Mouse (Mus musculus): Measurements from ENCODE around the gene Gngt2. TPM values are rescaled to one million over a fixed set of nuclear protein-coding genes. Genes with fewer than 3 reads are reported as not detected.

Gene Gngt2
- polyA plus RNA-seq, 1 experiment from 2014 or later: 12.5 TPM

- peaks cover 14% of the 10 kb centered on the region; the same call in 1 of the 2 replicates for H3K27me3 ChIP-seq (ENCODE audit: control insufficient read depth, insufficient read depth, low read length)
- peak; percentile 14; the same call in 1 of the 2 replicates for ATAC-seq (ENCODE audit: low FRiP score, low TSS enrichment)
- H3K36me3 ChIP-seq (ENCODE audit: control insufficient read depth, insufficient read depth, low read length): 0 out of 2 replicates have a peak, but pooled peaks cover 2% of the 10 kb centered on the region
- WGBS: 6% methylated on average over 80 of the region's 80 CpGs
- H3K4me2 ChIP-seq (replicated peaks; ENCODE audit: low read depth): peak overlapping the region; percentile 49
- no peak for DNase-seq (ENCODE audit: low spot score)
- no peak overlapping the region for H3K27ac ChIP-seq (replicated peaks)
- H3K9me3 ChIP-seq (ENCODE audit: control insufficient read depth, low read length): no peaks in the 10 kb centered on the region
- H3K9ac ChIP-seq (ENCODE audit: low read length): peak overlapping the region; percentile 31; the same call in 1 of the 2 replicates
- no peak for TF ChIP-seq CTCF (IDR thresholded peaks at IDR 0.05; ENCODE audit: low read depth)
- TF ChIP-seq EP300 (optimal IDR thresholded peaks at IDR 0.05): no peak
- peak overlapping the region; percentile 35 for H3K4me3 ChIP-seq (ENCODE audit: low read depth, low read length)
- peaks cover 5% of the 10 kb centered on the region for H3K4me1 ChIP-seq (replicated peaks; ENCODE audit: control insufficient read depth, insufficient read depth)
Observed at GRCm38 (mm10) chr11:95830411-95831275, 6.4 kb upstream of the Gngt2 start.

GRCm38 (mm10) chr11:95831276-95831619 is 5.8 kb upstream of the Gngt2 start:
- no peak for TF ChIP-seq CTCF (IDR thresholded peaks at IDR 0.05; ENCODE audit: low read depth)
- TF ChIP-seq EP300 (optimal IDR thresholded peaks at IDR 0.05): no peak
- peak overlapping the region; percentile 31; the same call in 1 of the 2 replicates for H3K9ac ChIP-seq (ENCODE audit: low read length)
- no peaks in the 10 kb centered on the region for H3K9me3 ChIP-seq (ENCODE audit: control insufficient read depth, low read length)
- H3K4me1 ChIP-seq (replicated peaks; ENCODE audit: control insufficient read depth, insufficient read depth): peaks cover 5% of the 10 kb centered on the region
- no peak for ATAC-seq (ENCODE audit: low FRiP score, low TSS enrichment)
- 12% methylated on average over 10 of the region's 10 CpGs for WGBS
- H3K4me2 ChIP-seq (replicated peaks; ENCODE audit: low read depth): peak overlapping the region; percentile 49
- H3K27ac ChIP-seq (replicated peaks): no peak overlapping the region
- H3K36me3 ChIP-seq (ENCODE audit: control insufficient read depth, insufficient read depth, low read length): 0 out of 2 replicates have a peak, but pooled peaks cover 2% of the 10 kb centered on the region
- peak overlapping the region; percentile 35 for H3K4me3 ChIP-seq (ENCODE audit: low read depth, low read length)
- peaks cover 14% of the 10 kb centered on the region; the same call in 1 of the 2 replicates for H3K27me3 ChIP-seq (ENCODE audit: control insufficient read depth, insufficient read depth, low read length)
- DNase-seq (ENCODE audit: low spot score): no peak

- 18% methylated on average over 14 of the region's 15 CpGs for WGBS
- no peak for ATAC-seq (ENCODE audit: low FRiP score, low TSS enrichment)
Observed at GRCm38 (mm10) chr11:95831641-95832040, 5.4 kb upstream of the Gngt2 start.

GRCm38 (mm10) chr11:95832129-95833005 is 4.6 kb upstream of the Gngt2 start:
- H3K4me2 ChIP-seq (replicated peaks; ENCODE audit: low read depth): no peak overlapping the region
- 62% methylated on average over 18 of the region's 18 CpGs for WGBS
- no peak for ATAC-seq (ENCODE audit: low FRiP score, low TSS enrichment)
- no peak overlapping the region for H3K9ac ChIP-seq (ENCODE audit: low read length)
- peaks cover 14% of the 10 kb centered on the region; the same call in 1 of the 2 replicates for H3K27me3 ChIP-seq (ENCODE audit: control insufficient read depth, insufficient read depth, low read length)
- H3K9me3 ChIP-seq (ENCODE audit: control insufficient read depth, low read length): no peaks in the 10 kb centered on the region
- no peak overlapping the region for H3K27ac ChIP-seq (replicated peaks)
- DNase-seq (ENCODE audit: low spot score): no peak
- H3K4me1 ChIP-seq (replicated peaks; ENCODE audit: control insufficient read depth, insufficient read depth): peaks cover 5% of the 10 kb centered on the region
- no peak for TF ChIP-seq CTCF (IDR thresholded peaks at IDR 0.05; ENCODE audit: low read depth)
- TF ChIP-seq EP300 (optimal IDR thresholded peaks at IDR 0.05): no peak
- 0 out of 2 replicates have a peak, but pooled peaks cover 2% of the 10 kb centered on the region for H3K36me3 ChIP-seq (ENCODE audit: control insufficient read depth, insufficient read depth, low read length)
- H3K4me3 ChIP-seq (ENCODE audit: low read depth, low read length): no peak overlapping the region

More at GRCm38 (mm10) chr11:95831641-95832040, 5.4 kb upstream of the Gngt2 start:
- Histone ChIP-seq H3K9ac (ENCODE audit: low read length) (no peak overlapping the region), H3K4me1 (replicated peaks; ENCODE audit: control insufficient read depth, insufficient read depth) (peaks cover 5% of the 10 kb centered on the region), H3K36me3 (ENCODE audit: control insufficient read depth, insufficient read depth, low read length) (0 out of 2 replicates have a peak, but pooled peaks cover 2% of the 10 kb centered on the region), H3K4me3 (ENCODE audit: low read depth, low read length) (peak overlapping the region; percentile 35), H3K27ac (replicated peaks) (no peak overlapping the region), H3K9me3 (ENCODE audit: control insufficient read depth, low read length) (no peaks in the 10 kb centered on the region), H3K4me2 (replicated peaks; ENCODE audit: low read depth) (peak overlapping the region; percentile 49; the same call in 1 of the 2 replicates), H3K27me3 (ENCODE audit: control insufficient read depth, insufficient read depth, low read length) (peaks cover 14% of the 10 kb centered on the region; the same call in 1 of the 2 replicates)
- no peak for DNase-seq (ENCODE audit: low spot score)
- TF ChIP-seq CTCF (IDR thresholded peaks at IDR 0.05; ENCODE audit: low read depth): peak; percentile 47
- TF ChIP-seq EP300 (optimal IDR thresholded peaks at IDR 0.05): no peak

- Histone ChIP-seq H3K4me1 (replicated peaks; ENCODE audit: control insufficient read depth, insufficient read depth) (peaks cover 5% of the 10 kb centered on the region), H3K36me3 (ENCODE audit: control insufficient read depth, insufficient read depth, low read length) (0 out of 2 replicates have a peak, but pooled peaks cover 2% of the 10 kb centered on the region), H3K4me2 (replicated peaks; ENCODE audit: low read depth) (no peak overlapping the region)
Observed at GRCm38 (mm10) chr11:95833006-95833570, 3.9 kb upstream of the Gngt2 start.

More at GRCm38 (mm10) chr11:95833006-95833570, 3.9 kb upstream of the Gngt2 start:
- Histone ChIP-seq H3K9me3 (ENCODE audit: control insufficient read depth, low read length) (no peaks in the 10 kb centered on the region), H3K9ac (ENCODE audit: low read length) (no peak overlapping the region), H3K27ac (replicated peaks) (no peak overlapping the region), H3K4me3 (ENCODE audit: low read depth, low read length) (no peak overlapping the region), H3K27me3 (ENCODE audit: control insufficient read depth, insufficient read depth, low read length) (peaks cover 14% of the 10 kb centered on the region; the same call in 1 of the 2 replicates)
- ATAC-seq (ENCODE audit: low FRiP score, low TSS enrichment) (no peak), DNase-seq (ENCODE audit: low spot score) (no peak)
- WGBS: 49% methylated on average over 8 of the region's 8 CpGs
- TF ChIP-seq EP300 (optimal IDR thresholded peaks at IDR 0.05) (no peak), CTCF (IDR thresholded peaks at IDR 0.05; ENCODE audit: low read depth) (no peak)

All from stomach, postnatal 0 days (tissue).